ENCODE assay signal across 11 mouse cellular contexts in genomic region chr7:65280944-65281912, GRCm38 (mm10).
DNase-seq lines count a peak whose midpoint lies in the region; ATAC-seq lines count a peak whose summit lies in the region.
"Had no signal": no experiment of that assay in that cellular context is flagged by ENCODE, and none has a peak within 500 bp of the region (broad histone marks: within the 10 kb centered on the region; RNA-seq: fewer than 3 reads in every experiment).

No protein-coding gene starts in this region.

- no peaks in the 10 kb centered on the region for H3K9me3 ChIP-seq in intestine, embryonic 14.5 days (ENCODE audit: control insufficient read depth, low read length)
- no peaks in the 10 kb centered on the region for H3K9me3 ChIP-seq in intestine, embryonic 15.5 days
- H3K9me3 ChIP-seq in forebrain, embryonic 13.5 days (replicated peaks): no peaks in the 10 kb centered on the region
- no peaks in the 10 kb centered on the region for H3K9me3 ChIP-seq in hindbrain, embryonic 12.5 days (replicated peaks)
- H3K9me3 ChIP-seq in midbrain, embryonic 14.5 days (ENCODE audit: control insufficient read depth, low read length): no peaks in the 10 kb centered on the region
- H3K9me3 ChIP-seq: embryonic facial prominence, embryonic 13.5 days; hindbrain, embryonic 15.5 days had no signal

- 60% methylated on average over 10 of the region's 10 CpGs for WGBS in intestine, embryonic 14.5 days
- WGBS in intestine, embryonic 15.5 days: 56% methylated on average over 10 of the region's 10 CpGs
- 60% methylated on average over 10 of the region's 10 CpGs for WGBS in forebrain, embryonic 13.5 days
- 64% methylated on average over 10 of the region's 10 CpGs for WGBS in hindbrain, embryonic 12.5 days
- WGBS in midbrain, embryonic 14.5 days: 56% methylated on average over 10 of the region's 10 CpGs

- no peak overlapping the region for H3K4me3 ChIP-seq in intestine, embryonic 14.5 days (ENCODE audit: low read depth, low read length)
- no peak overlapping the region for H3K4me3 ChIP-seq in intestine, embryonic 15.5 days (replicated peaks)
- H3K4me3 ChIP-seq in forebrain, embryonic 13.5 days: no peak overlapping the region
- no peak overlapping the region for H3K4me3 ChIP-seq in hindbrain, embryonic 12.5 days
- H3K4me3 ChIP-seq in midbrain, embryonic 14.5 days (replicated peaks; ENCODE audit: low read depth, low read length): no peak overlapping the region
- H3K4me3 ChIP-seq: embryonic facial prominence, embryonic 13.5 days; hindbrain, embryonic 15.5 days had no signal

- no peaks in the 10 kb centered on the region for H3K27me3 ChIP-seq in intestine, embryonic 14.5 days (replicated peaks; ENCODE audit: control insufficient read depth, insufficient read depth, low read length)
- no peaks in the 10 kb centered on the region for H3K27me3 ChIP-seq in intestine, embryonic 15.5 days (replicated peaks)
- H3K27me3 ChIP-seq in forebrain, embryonic 13.5 days: no peaks in the 10 kb centered on the region
- no peaks in the 10 kb centered on the region for H3K27me3 ChIP-seq in hindbrain, embryonic 12.5 days
- H3K27me3 ChIP-seq in midbrain, embryonic 14.5 days (ENCODE audit: control insufficient read depth, insufficient read depth, low read length): no peaks in the 10 kb centered on the region
- H3K27me3 ChIP-seq: embryonic facial prominence, embryonic 13.5 days; hindbrain, embryonic 15.5 days had no signal

- peak; percentile 44 for DNase-seq in intestine, embryonic 14.5 days (ENCODE audit: low spot score)
- no peak for DNase-seq in midbrain, embryonic 14.5 days
- DNase-seq in right cerebral cortex, postnatal 4 days: no peak
- DNase-seq in spleen, postnatal 14 days (ENCODE audit: low spot score in 2 of 2): no peak
- DNase-seq: layer of hippocampus, postnatal 36 days had no signal

- H3K36me3 ChIP-seq in intestine, embryonic 14.5 days (ENCODE audit: control insufficient read depth, insufficient read depth, low read length): no peaks in the 10 kb centered on the region
- no peaks in the 10 kb centered on the region for H3K36me3 ChIP-seq in intestine, embryonic 15.5 days
- no peaks in the 10 kb centered on the region for H3K36me3 ChIP-seq in forebrain, embryonic 13.5 days (ENCODE audit: poor library complexity, severe bottlenecking)
- H3K36me3 ChIP-seq in hindbrain, embryonic 12.5 days: no peaks in the 10 kb centered on the region
- no peaks in the 10 kb centered on the region for H3K36me3 ChIP-seq in midbrain, embryonic 14.5 days (ENCODE audit: control insufficient read depth, insufficient read depth, low read length)
- H3K36me3 ChIP-seq: embryonic facial prominence, embryonic 13.5 days; hindbrain, embryonic 15.5 days had no signal

- peaks cover 4% of the 10 kb centered on the region; the same call in 1 of the 2 replicates for H3K4me1 ChIP-seq in intestine, embryonic 14.5 days (replicated peaks; ENCODE audit: control insufficient read depth, insufficient read depth, low read length)
- H3K4me1 ChIP-seq in intestine, embryonic 15.5 days (replicated peaks): no peaks in the 10 kb centered on the region
- H3K4me1 ChIP-seq in forebrain, embryonic 13.5 days: peaks cover 14% of the 10 kb centered on the region
- peaks cover 16% of the 10 kb centered on the region for H3K4me1 ChIP-seq in hindbrain, embryonic 12.5 days
- 0 out of 2 replicates have a peak, but pooled peaks cover 3% of the 10 kb centered on the region for H3K4me1 ChIP-seq in midbrain, embryonic 14.5 days (ENCODE audit: control insufficient read depth, insufficient read depth, low read length)
- H3K4me1 ChIP-seq: embryonic facial prominence, embryonic 13.5 days had no signal

- no peak overlapping the region for H3K9ac ChIP-seq in intestine, embryonic 14.5 days (ENCODE audit: low read length)
- no peak overlapping the region for H3K9ac ChIP-seq in intestine, embryonic 15.5 days
- H3K9ac ChIP-seq in forebrain, embryonic 13.5 days: no peak overlapping the region
- no peak overlapping the region for H3K9ac ChIP-seq in hindbrain, embryonic 12.5 days
- no peak overlapping the region for H3K9ac ChIP-seq in midbrain, embryonic 14.5 days (replicated peaks; ENCODE audit: low read length)
- H3K9ac ChIP-seq: embryonic facial prominence, embryonic 13.5 days; hindbrain, embryonic 15.5 days had no signal

- ATAC-seq in intestine, embryonic 14.5 days (replicated peaks; ENCODE audit: low FRiP score, low TSS enrichment, low read depth): no peak
- ATAC-seq in intestine, embryonic 15.5 days: no peak
- ATAC-seq in forebrain, embryonic 13.5 days: peak; percentile 52
- ATAC-seq in hindbrain, embryonic 12.5 days (ENCODE audit: low FRiP score): peak; percentile 30; the same call in 1 of the 2 replicates
- ATAC-seq in midbrain, embryonic 14.5 days (ENCODE audit: low FRiP score, low TSS enrichment): 0 out of 2 replicates have a peak, but pooled peaks have one; percentile 19
- no peak for ATAC-seq in inflammation-experienced regulatory T-cells, adult 6 months

- no peak overlapping the region for H3K27ac ChIP-seq in intestine, embryonic 14.5 days (ENCODE audit: low read depth)
- H3K27ac ChIP-seq in intestine, embryonic 15.5 days: no peak overlapping the region
- peak overlapping the region; percentile 36; the same call in 1 of the 2 replicates for H3K27ac ChIP-seq in forebrain, embryonic 13.5 days
- no peak overlapping the region for H3K27ac ChIP-seq in hindbrain, embryonic 12.5 days
- H3K27ac ChIP-seq in midbrain, embryonic 14.5 days (replicated peaks; ENCODE audit: low read depth, low read length): no peak overlapping the region
- H3K27ac ChIP-seq: embryonic facial prominence, embryonic 13.5 days; hindbrain, embryonic 15.5 days had no signal

- H3K4me2 ChIP-seq in intestine, embryonic 14.5 days (ENCODE audit: low read length): no peak overlapping the region
- no peak overlapping the region for H3K4me2 ChIP-seq in intestine, embryonic 15.5 days (replicated peaks)
- H3K4me2 ChIP-seq in forebrain, embryonic 13.5 days: no peak overlapping the region
- H3K4me2 ChIP-seq in hindbrain, embryonic 12.5 days (replicated peaks): no peak overlapping the region
- H3K4me2 ChIP-seq in midbrain, embryonic 14.5 days (ENCODE audit: low read length): no peak overlapping the region
- H3K4me2 ChIP-seq: embryonic facial prominence, embryonic 13.5 days; hindbrain, embryonic 15.5 days had no signal

Comparison
In these comparisons a context has a peak if more than half of its experiments do, and no peak if none do; other contexts are left out.
1. ATAC-seq: peak in forebrain, embryonic 13.5 days (single experiment), hindbrain, embryonic 12.5 days (single experiment) and midbrain, embryonic 14.5 days (single experiment); none in intestine, embryonic 14.5 days (single experiment), intestine, embryonic 15.5 days (single experiment) and inflammation-experienced regulatory T-cells, adult 6 months (single experiment).